Mouse (Mus musculus) WW6 (cell line): ENCODE data around the gene 4933425L06Rik.

Experiments used
- DNase-seq: peaks from one replicate; pipeline ENCODE4 v3.0.0-alpha.2; 2013; ENCODE audit warnings: low read depth, low spot score

Gene 4933425L06Rik

DNA sequence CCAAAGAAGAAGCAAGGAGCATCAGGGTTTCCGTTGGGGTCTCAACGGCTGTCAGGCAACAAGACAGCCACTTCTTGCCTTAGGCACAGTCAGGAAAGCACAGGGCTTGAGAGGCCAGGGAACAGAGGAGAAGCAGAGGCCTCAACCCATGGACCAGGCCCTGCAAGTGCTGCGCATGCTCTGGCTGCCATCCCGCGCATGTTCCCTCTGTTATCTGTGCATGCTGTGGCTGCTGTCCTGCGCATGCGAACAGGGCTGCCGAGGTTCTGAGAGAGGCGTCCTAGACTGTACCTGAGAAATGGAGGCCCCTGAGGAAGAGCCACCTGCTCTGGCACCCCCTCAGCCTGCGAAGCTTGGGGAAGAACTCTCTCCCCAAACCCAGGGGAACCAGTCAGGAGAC lies at the start of gene 4933425L06Rik:
4933425L06Rik (plus strand) TSS at position 261 of the 400 bp plus-strand sequence.
- no peak for DNase-seq

- no peak for DNase-seq
These were observed 44.1 kb upstream of the 4933425L06Rik start for GRCm38 (mm10) chr13:105037816-105038215.

DNA sequence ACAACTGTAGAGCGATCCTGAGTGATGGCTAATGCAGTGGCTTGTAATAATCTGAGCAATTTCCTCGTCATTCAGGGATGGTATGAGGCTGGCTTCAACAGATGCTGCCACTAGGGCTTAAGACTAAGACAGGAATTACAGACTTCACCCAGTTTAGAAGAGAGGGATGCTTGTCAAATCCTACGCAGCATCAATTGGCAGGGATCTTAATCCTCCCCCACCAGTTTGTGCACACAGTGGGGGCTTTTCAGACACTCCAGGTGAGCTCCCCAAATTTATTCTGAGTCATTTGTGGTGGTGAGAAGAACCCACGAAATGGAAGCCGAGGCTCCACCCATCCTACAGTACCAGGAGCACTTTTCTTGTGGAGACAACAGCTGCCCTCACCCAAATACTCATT lies 43.6 kb upstream of the 4933425L06Rik start:
- DNase-seq = no peak

- DNase-seq = no peak
These were observed 38.0 kb upstream of the 4933425L06Rik start for GRCm38 (mm10) chr13:105043882-105044281.

DNA sequence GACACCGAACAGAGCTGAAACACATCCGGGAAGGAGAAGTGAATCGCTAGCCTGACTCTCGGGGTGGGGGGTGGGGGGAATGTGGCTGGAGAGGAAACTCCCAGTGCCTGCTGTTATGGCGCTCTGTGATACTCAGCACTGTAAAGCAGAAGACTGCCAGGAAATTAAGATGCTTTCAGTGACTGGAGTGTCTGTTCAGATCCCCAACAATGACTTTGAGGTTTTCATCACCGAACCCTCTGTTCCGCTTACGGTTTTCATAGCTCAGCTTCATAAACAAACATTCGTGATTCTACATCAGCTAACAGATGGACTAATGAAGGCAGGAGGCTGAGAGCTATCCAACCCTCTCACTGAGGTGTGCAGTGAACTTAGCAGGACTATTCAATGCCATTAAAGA lies 34.5 kb upstream of the 4933425L06Rik start:
- DNase-seq = no peak

DNA sequence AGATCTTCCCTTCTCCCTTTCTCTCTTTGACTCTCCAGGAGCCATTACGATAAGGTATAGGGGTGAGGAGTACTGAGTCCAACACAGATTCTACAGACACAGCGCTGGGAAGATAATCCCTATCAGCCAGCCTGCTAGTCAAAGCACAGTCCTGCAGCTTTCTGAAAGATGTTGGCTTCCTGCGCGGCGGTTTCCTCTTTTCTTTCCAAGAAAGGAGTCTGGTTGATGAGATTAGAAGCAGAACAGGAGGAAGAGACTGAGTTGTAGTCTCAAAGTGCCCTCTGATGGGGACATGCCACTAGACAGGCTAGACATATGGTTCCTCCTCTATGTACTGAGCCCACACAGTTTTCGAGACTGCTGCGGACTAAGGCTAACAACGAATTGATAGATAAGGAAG lies 33.3 kb upstream of the 4933425L06Rik start:
- no peak for DNase-seq

GRCm38 (mm10) chr13:105051432-105051831 lies 30.5 kb upstream of the 4933425L06Rik start:
- DNase-seq = no peak

DNA sequence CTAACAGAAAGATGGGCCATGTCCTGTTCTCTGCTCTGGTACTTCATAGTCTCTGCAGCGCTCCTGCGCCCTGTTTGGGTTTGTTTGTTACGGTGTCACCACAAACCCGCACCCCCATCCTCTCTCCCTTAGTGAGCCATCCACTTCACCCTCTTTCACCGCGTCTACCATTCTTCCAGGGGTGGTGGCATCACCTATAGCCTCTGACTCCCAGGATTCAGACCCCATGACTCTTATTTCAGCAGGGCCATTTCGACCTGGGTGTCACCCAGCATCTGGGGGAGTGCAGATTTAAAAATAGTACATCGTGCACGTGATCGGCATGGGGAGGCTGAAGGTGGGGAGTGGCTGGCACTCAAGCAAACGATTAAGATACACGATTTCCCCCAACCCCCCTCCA lies 28.3 kb upstream of the 4933425L06Rik start:
- no peak for DNase-seq

GRCm38 (mm10) chr13:105054181-105054940 lies 27.6 kb upstream of the 4933425L06Rik start, which contains the start of gene Rgs7bp:
Rgs7bp (minus strand) TSS chr13:105054930.
- DNase-seq = peak; percentile 47

GRCm38 (mm10) chr13:105054941-105055309 lies 27.0 kb upstream of the 4933425L06Rik start:
- no peak for DNase-seq

DNA sequence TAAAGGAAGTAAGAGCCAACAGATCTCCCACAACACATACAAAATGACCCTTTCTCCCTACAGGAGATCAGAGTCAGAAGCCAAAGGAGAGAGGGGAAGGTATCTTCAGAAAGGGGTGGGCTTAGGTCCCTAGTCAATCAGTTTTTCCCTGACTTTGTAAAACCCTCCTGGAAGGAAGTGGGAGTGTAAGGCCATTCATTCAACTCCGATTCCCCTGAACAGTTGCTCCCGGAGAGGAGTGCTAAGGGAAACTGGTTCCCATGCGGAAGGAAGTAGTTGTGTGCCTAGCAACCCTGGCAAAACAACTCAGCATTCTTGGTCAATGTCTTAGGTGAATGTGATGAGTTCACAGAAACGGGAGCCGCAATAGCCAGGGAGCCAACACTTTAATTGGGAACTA lies 26.5 kb upstream of the 4933425L06Rik start:
- DNase-seq = no peak

- no peak for DNase-seq
These were observed 15.8 kb upstream of the 4933425L06Rik start for GRCm38 (mm10) chr13:105066119-105066518.

DNA sequence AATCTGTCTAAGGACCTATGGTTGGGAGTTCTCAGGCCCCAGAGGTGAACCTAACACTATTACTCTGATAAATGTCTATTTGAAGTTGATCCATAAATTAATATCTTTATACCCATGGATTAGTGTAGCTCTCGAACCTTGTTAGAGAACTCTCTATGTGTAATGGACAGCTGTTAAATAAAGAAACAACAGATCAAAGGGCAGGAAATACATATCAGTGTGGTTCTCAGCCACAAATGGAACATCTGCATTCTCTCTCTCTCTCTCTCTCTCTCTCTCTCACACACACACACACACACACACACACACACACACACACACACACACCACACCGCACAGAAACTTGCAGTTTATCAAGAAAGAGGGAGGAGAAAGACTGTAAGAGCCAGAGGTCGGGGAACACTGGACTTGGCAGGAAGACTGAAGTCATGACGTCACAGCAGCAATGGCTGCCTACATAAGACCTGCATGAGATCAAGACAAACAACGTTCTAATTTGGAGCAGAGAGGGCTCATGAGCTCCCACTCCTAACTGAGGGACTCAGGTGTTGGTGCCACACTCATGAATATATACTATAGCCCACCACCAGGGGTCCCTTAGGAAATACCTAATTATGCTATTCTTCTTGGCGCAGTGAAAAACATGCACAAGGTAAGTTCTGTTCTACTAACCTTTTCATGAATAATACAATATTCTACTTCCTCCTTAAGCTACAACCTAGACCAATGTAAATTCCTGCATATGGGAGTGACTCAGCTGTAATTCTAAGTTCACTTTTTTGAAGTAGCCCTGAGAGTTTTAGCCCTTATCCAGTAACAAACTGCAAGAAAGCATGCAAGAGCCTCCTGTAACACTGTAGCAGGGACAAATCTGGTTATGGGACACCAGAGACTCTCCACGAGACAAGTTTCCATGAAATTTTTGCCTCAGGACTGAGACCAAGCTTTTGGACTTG lies 14.8 kb upstream of the 4933425L06Rik start:
- no peak for DNase-seq

DNA sequence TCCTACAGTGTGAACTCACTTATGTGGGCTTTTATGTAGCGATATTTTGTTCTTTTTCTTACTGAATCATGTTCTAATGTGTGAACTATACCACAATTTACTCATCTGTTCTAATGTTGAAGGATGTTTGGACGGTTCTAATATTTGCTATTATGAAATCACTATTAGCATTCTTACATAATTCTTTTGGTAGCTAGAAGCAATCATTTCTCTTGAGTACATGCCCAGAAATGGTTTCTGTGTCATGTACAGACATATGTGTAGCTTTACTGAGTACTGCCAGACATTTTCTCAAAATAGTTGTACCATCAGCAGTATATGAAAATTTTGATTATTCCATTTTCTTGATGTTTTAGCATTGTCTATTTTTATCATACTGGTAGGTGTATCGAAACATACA lies 7.4 kb downstream of the 4933425L06Rik start:
- DNase-seq = no peak

DNA sequence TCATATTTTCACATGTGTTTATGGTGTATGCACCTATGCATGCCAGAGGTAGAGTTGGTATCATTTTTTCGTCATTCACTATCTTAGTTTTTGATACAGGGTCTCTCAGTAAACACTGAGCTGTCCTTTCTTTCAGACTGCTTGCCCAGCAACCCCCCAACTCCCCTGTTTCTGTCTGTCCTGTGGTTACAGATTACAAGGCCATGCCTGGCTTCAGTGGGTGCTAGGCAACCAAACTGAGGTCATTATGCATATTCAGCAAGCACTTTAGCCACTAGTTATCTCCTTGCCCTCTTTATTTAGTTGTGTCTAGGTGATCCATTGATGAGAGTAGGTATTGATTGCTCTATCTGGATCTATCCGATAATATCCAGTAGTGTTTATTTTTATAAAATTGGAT lies 14.4 kb downstream of the 4933425L06Rik start:
- DNase-seq = no peak

GRCm38 (mm10) chr13:105100705-105101104 lies 18.8 kb downstream of the 4933425L06Rik start:
- DNase-seq = no peak

GRCm38 (mm10) chr13:105104385-105104784 lies 22.5 kb downstream of the 4933425L06Rik start:
- DNase-seq = no peak

DNA sequence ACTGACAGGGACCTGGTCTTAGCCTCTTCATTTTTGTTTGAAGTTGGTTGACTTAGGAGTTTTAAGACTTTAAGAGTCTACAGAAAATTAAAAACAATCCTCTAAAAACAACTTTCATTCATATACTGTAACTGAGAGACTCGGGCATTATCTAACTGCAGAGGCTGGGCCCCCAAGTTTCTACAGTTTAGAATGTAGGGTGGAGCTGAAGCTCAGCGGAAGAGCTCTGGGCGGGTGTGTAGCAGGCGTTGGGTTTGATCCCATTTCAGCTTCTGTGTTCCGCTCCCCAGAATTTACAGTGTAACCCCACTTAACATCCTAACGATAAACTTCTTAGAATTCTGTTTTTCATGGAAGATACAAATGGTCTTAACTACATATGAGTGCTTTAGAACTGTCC lies 29.7 kb downstream of the 4933425L06Rik start:
- DNase-seq = no peak

GRCm38 (mm10) chr13:105121617-105122016 lies 39.7 kb downstream of the 4933425L06Rik start:
- DNase-seq = no peak

- DNase-seq = no peak
These were observed 40.2 kb downstream of the 4933425L06Rik start for GRCm38 (mm10) chr13:105122092-105122491.

- DNase-seq = no peak
These were observed 48.2 kb downstream of the 4933425L06Rik start for GRCm38 (mm10) chr13:105130080-105130479.

DNA sequence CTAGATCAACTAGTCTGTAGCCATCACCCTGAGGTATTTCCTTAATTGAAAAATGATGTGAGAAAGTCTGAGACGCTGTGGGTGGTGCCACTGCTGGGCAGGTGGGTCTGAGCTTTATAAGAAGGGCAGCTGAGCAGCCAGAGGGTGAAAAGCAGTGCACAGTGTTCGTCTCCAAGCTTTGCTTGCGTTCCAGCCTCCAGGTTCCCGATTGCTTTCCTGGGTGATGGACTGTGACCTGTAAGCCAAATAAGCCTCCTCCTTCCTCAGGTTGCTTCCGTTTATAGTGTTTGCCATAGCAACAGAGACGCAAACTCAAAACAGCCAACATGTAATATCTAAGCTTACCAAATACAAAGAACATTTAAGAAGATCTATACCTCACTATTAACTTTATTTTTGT lies 50.4 kb downstream of the 4933425L06Rik start:
- DNase-seq = no peak

DNA sequence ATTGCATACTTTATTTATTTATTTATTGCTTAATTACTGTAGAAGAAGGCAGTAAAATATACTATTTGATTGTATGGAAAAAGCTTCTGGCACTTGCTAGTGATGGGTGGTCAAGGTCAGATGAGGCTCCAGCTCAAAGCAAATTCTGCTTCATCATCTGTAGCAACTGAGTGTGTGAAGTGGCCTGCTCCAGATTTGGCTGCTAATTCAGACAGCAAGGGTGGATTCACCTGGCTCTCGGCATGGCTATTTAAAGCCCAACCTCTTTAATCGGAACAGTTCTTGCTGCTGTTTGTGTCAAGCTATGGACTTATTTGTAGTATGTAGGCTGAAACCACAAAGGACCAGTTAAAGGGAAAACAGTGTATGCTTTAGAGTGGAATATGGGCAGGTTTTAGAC lies 50.9 kb downstream of the 4933425L06Rik start:
- DNase-seq = no peak
